Mouse (Mus musculus): ENCODE measurements around the gene Ddo. TPM values are rescaled to one million over a fixed set of nuclear protein-coding genes. Genes with fewer than 3 reads are reported as not detected.
A peak's percentile ranks its signal among the peaks of the same experiment; 100 is the strongest.

Ddo gene
- polyA plus RNA-seq, 1 experiment from 2014 or later = 1.4 TPM

DNA sequence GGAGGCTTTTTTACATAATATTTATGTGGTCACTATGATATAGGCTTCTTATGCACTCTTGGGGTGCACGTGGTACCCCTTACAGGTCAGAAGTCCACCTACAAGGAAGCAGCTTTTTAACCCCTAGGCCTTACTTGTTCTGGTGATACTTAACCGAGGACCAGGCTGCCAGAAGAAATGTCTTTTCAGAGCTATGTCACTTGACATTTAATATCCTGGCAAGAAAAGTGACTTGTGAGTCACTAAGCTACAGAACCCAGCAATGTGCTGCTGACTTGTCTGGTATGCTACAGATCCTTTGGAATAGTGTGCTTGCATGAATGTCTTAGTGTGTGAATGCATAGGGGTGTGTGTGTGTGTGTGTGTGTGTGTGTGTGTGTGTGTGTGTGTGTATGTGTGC, 57.6 kb downstream of the Ddo start:
- H3K9ac ChIP-seq = no peak overlapping the region
- H3K4me3 ChIP-seq (replicated peaks) = no peak overlapping the region
- no peak for ATAC-seq (ENCODE audit: insufficient read depth, low FRiP score, low read depth)
- WGBS = 62% methylated on average over 2 of the region's 2 CpGs
- no peaks in the 10 kb centered on the region for H3K27me3 ChIP-seq (replicated peaks)
- H3K36me3 ChIP-seq = no peaks in the 10 kb centered on the region
- H3K27ac ChIP-seq = no peak overlapping the region
- no peaks in the 10 kb centered on the region for H3K9me3 ChIP-seq
- no peak overlapping the region for H3K4me2 ChIP-seq
- H3K4me1 ChIP-seq = peaks cover 8% of the 10 kb centered on the region; the same call in 1 of the 2 replicates

DNA sequence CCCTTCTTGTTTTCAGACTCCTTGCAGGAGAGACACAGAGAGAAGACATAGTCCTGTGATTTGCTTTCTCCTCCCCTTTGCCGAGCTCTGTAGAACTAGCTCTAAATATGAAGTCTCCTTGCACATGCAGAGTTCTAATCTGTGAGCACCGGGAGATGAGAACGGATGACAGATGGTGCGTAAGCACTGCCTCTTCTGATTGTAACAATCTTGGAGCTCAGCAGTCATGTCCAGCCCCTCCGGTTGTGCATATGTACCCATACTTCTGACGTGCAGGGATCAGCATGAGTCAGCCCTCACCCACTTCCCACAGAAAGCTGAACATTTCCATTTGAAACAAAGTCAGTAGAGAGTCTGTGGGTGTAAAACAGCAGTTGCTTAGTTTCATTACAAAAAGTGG, 58.5 kb downstream of the Ddo start:
- no peak for ATAC-seq (ENCODE audit: insufficient read depth, low FRiP score, low read depth)
- Histone ChIP-seq H3K9ac (no peak overlapping the region), H3K27ac (no peak overlapping the region), H3K4me3 (replicated peaks) (no peak overlapping the region), H3K27me3 (replicated peaks) (no peaks in the 10 kb centered on the region), H3K36me3 (no peaks in the 10 kb centered on the region), H3K9me3 (no peaks in the 10 kb centered on the region), H3K4me2 (no peak overlapping the region), H3K4me1 (peaks cover 5% of the 10 kb centered on the region; the same call in 1 of the 2 replicates)
- WGBS = 72% methylated on average over 6 of the region's 6 CpGs

DNA sequence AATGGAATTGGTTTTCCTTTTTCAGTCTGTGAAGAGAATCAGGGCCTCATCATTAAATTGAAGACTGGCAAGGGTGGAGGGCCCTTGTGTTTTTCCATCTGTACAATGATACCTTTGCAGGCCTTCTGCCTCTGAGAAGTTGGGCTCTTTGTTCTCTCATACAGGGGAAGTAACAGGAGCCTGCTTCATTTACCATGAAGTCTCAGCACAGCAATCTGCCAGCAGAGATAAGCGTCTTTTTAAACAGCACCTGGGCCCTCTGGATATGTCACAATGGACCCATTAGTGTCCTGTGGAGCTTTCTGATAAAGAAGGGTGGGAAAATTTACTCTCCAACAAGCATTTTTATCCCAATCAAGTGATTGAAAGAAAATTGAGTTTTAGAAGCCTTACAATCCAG, 59.1 kb downstream of the Ddo start:
- H3K27me3 ChIP-seq (replicated peaks) = no peaks in the 10 kb centered on the region
- H3K4me1 ChIP-seq = peaks cover 2% of the 10 kb centered on the region; the same call in 1 of the 2 replicates
- H3K9ac ChIP-seq = no peak overlapping the region
- H3K36me3 ChIP-seq = no peaks in the 10 kb centered on the region
- WGBS = 44% methylated on average over 1 of the region's 1 CpGs
- H3K9me3 ChIP-seq = no peaks in the 10 kb centered on the region
- H3K27ac ChIP-seq = no peak overlapping the region
- H3K4me2 ChIP-seq = no peak overlapping the region
- no peak overlapping the region for H3K4me3 ChIP-seq (replicated peaks)
- no peak for ATAC-seq (ENCODE audit: insufficient read depth, low FRiP score, low read depth)

DNA sequence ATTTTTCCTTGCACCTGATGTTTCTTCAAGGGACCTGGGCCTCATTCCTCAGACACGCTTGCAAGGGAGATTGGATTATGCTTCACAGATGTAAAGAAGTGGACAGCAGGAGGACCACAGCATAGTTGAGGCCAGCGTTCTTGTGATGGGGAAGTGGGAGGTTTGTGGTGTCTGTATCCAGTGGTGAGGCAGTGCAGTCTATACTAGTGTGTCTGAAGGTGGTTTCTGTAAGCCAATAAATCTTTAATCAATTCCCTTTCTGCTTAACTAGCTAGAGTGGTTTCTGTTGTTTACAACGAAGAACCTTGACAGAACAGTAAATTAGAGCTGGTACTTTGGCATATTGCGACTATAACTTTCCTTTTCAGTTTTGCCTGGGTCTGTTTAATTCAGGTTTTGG, 68.8 kb downstream of the Ddo start:
- H3K27ac ChIP-seq = no peak overlapping the region
- no peak overlapping the region for H3K4me2 ChIP-seq
- no peaks in the 10 kb centered on the region for H3K4me1 ChIP-seq
- no peak overlapping the region for H3K9ac ChIP-seq
- WGBS = 57% methylated on average over 4 of the region's 4 CpGs
- no peak overlapping the region for H3K4me3 ChIP-seq (replicated peaks)
- no peaks in the 10 kb centered on the region for H3K9me3 ChIP-seq
- H3K36me3 ChIP-seq = no peaks in the 10 kb centered on the region
- no peak for ATAC-seq (ENCODE audit: insufficient read depth, low FRiP score, low read depth)
- no peaks in the 10 kb centered on the region for H3K27me3 ChIP-seq (replicated peaks)

DNA sequence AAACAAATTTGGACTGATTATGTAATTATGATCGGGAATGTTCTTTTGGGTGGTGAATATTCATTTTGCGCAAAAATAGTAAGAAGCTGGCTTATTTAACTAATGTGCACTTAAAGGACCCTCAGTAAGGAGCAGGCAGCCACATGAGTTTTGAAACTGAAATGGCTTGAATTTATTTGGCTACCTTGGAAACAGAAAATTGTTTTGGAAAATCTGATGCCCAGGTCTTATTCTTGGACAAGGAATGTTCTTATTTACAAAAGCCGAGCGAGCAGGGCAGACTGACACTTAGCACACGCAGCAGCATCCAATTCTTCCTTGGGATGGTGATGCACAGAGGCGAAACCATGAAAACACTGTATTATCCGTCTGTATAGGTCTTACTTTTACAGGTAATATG, 81.3 kb downstream of the Ddo start:
- Histone ChIP-seq H3K4me2 (no peak overlapping the region), H3K36me3 (no peaks in the 10 kb centered on the region), H3K9me3 (no peaks in the 10 kb centered on the region), H3K9ac (no peak overlapping the region), H3K4me3 (replicated peaks) (no peak overlapping the region), H3K27ac (no peak overlapping the region), H3K27me3 (replicated peaks) (no peaks in the 10 kb centered on the region), H3K4me1 (peaks cover 5% of the 10 kb centered on the region)
- WGBS = 62% methylated on average over 7 of the region's 7 CpGs
- ATAC-seq (ENCODE audit: insufficient read depth, low FRiP score, low read depth) = no peak

DNA sequence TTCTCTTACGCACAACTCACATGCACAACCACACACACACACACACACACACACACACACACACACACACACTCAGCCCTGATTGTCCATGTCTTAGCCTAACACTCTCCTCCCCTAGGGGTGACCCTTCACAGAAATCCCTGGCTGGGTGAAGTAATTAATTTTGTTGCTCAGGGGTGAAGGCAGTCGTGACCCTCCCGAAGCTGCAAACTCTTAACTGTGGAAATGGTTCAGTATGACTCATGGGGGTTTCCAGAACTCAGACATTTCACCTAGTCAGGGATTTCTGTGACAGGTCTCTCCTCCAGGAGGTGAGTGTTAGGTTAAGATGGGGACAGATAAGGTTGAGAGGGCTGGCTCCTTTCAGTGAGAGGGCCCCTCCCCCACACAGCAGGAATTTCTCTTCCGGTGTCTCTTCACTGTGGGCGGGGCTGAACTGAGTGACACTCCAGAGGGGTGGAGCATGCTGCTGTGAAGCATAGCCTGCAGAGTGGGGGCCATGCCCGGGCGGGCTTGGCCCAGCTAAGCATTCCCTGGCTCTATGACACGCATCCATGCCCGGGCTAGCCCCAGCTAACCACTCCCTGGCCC, 83.3 kb downstream of the Ddo start:
- H3K4me3 ChIP-seq (replicated peaks) = no peak overlapping the region
- H3K27ac ChIP-seq = no peak overlapping the region
- H3K36me3 ChIP-seq = no peaks in the 10 kb centered on the region
- no peak overlapping the region for H3K9ac ChIP-seq
- 26% methylated on average over 9 of the region's 9 CpGs for WGBS
- ATAC-seq (ENCODE audit: insufficient read depth, low FRiP score, low read depth) = 0 out of 2 replicates have a peak, but pooled peaks have one; percentile 43
- no peaks in the 10 kb centered on the region for H3K9me3 ChIP-seq
- no peaks in the 10 kb centered on the region for H3K27me3 ChIP-seq (replicated peaks)
- no peak overlapping the region for H3K4me2 ChIP-seq
- H3K4me1 ChIP-seq = peaks cover 5% of the 10 kb centered on the region

DNA sequence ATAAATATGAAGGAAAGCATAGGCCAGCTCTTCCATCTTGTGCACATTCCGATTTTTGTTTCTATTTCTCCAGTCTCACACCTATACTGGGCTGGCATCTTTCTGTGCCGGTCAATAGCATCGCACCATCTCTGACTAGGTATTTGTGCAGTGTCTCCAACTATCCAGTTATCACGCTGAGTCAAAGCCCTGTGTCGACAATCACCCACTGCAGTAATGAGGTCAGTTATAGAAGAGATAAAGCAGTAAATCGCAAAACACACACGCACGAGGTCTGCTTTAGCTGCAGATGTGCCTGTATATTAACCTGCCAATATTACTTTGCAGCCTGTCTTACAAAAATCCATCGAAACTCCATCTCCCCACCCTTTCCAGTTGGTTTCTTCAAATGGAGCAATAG, 84.0 kb downstream of the Ddo start:
- Histone ChIP-seq H3K27me3 (replicated peaks) (no peaks in the 10 kb centered on the region), H3K9me3 (no peaks in the 10 kb centered on the region), H3K9ac (no peak overlapping the region), H3K27ac (no peak overlapping the region), H3K4me1 (peaks cover 5% of the 10 kb centered on the region), H3K4me3 (replicated peaks) (no peak overlapping the region), H3K36me3 (no peaks in the 10 kb centered on the region), H3K4me2 (no peak overlapping the region)
- ATAC-seq (ENCODE audit: insufficient read depth, low FRiP score, low read depth) = no peak
- 77% methylated on average over 9 of the region's 9 CpGs for WGBS

DNA sequence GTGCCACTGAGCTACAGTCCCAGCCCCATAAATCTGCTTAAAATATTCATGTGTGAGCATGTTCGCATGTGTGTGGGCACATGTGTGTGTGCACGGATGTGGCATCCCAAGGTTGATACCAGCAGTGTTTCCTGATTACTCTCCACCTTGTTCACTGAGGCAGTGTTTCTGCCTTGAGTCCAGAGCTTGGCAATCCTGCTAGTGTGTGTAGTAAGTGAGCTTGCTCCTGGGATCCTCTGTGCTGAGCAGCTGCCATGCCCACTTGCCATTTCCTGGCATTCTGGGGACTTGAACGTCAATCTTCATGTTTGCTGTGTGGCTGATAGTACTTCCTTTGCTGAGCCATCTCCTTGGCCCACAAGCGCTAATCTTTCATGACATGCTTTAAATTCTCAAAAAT, 85.3 kb downstream of the Ddo start:
- Histone ChIP-seq H3K4me1 (peaks cover 5% of the 10 kb centered on the region), H3K36me3 (no peaks in the 10 kb centered on the region), H3K27me3 (replicated peaks) (no peaks in the 10 kb centered on the region), H3K9me3 (no peaks in the 10 kb centered on the region), H3K27ac (no peak overlapping the region), H3K9ac (no peak overlapping the region), H3K4me2 (no peak overlapping the region), H3K4me3 (replicated peaks) (no peak overlapping the region)
- WGBS = 88% methylated on average over 4 of the region's 4 CpGs
- no peak for ATAC-seq (ENCODE audit: insufficient read depth, low FRiP score, low read depth)

DNA sequence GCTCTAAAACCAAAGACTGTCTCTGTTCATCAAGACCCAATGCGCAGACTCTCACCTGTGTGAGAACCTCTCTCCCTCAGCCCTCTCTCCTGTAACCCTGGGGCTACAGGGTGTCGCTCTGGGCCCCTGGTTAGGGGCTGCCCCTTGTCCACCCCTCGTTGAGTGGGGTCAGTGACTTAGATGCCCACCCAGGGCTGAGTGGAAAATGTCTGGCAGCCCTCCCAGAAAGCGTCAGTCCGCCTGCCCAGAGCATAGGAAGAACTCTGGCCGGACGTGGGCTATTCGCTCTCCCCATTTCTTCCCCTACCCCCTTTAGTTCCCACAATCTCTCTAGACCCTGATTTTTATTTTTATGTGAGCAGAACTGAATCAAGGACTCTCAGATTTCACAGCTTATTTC, 86.5 kb downstream of the Ddo start:
- Histone ChIP-seq H3K4me3 (replicated peaks) (no peak overlapping the region), H3K4me1 (peaks cover 5% of the 10 kb centered on the region), H3K9me3 (no peaks in the 10 kb centered on the region), H3K36me3 (no peaks in the 10 kb centered on the region), H3K27me3 (replicated peaks) (no peaks in the 10 kb centered on the region), H3K27ac (no peak overlapping the region), H3K9ac (no peak overlapping the region), H3K4me2 (no peak overlapping the region)
- WGBS = 55% methylated on average over 8 of the region's 8 CpGs
- ATAC-seq (ENCODE audit: insufficient read depth, low FRiP score, low read depth) = no peak

DNA sequence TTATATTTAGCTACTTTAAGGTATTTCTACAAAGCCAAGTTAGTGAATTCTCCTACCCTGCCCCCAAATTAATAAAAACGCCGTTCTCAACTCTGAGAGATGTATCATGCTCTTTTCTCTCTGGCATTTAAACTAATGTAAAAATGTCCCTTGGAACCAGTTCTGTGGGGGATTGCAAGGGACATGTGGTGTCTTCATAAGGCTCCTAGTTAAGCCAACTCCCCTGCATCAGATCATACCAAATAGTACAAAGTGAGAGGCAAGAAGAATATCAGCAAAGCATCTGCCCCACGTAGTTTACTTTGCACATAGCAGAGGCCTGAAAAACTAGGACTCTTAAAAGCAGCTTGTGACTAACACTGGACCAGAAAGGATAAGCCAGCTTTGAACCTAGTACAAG, 86.9 kb downstream of the Ddo start:
- H3K9ac ChIP-seq = no peak overlapping the region
- WGBS = 63% methylated on average over 3 of the region's 3 CpGs
- no peaks in the 10 kb centered on the region for H3K27me3 ChIP-seq (replicated peaks)
- H3K36me3 ChIP-seq = no peaks in the 10 kb centered on the region
- H3K4me2 ChIP-seq = no peak overlapping the region
- H3K9me3 ChIP-seq = no peaks in the 10 kb centered on the region
- H3K4me3 ChIP-seq (replicated peaks) = no peak overlapping the region
- peaks cover 5% of the 10 kb centered on the region for H3K4me1 ChIP-seq
- no peak for ATAC-seq (ENCODE audit: insufficient read depth, low FRiP score, low read depth)
- H3K27ac ChIP-seq = no peak overlapping the region

DNA sequence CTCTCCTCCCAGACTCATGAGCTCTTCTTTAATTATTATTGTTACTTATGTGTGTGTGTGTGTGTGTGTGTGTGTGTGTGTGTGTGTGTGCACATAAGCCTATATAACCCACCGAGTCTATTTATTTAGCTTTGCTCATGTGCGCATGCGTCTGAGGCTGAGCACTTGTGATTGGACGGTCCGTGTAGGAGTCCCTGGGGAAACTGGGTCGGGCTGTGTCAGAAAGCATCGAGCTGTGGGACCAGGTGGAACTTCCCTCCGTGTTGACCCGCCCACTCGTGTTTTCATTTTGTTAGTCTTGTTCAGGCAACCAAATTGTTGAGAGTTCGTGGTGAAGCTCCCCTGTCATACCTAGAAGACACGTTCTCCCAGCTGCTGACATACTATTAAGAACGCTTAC, 88.6 kb downstream of the Ddo start:
- Histone ChIP-seq H3K27ac (no peak overlapping the region), H3K9me3 (no peaks in the 10 kb centered on the region), H3K4me1 (peaks cover under 1% of the 10 kb centered on the region; the same call in 1 of the 2 replicates), H3K4me2 (no peak overlapping the region), H3K36me3 (no peaks in the 10 kb centered on the region), H3K27me3 (replicated peaks) (no peaks in the 10 kb centered on the region), H3K4me3 (replicated peaks) (no peak overlapping the region), H3K9ac (no peak overlapping the region)
- no peak for ATAC-seq (ENCODE audit: insufficient read depth, low FRiP score, low read depth)
- WGBS = 86% methylated on average over 13 of the region's 13 CpGs

DNA sequence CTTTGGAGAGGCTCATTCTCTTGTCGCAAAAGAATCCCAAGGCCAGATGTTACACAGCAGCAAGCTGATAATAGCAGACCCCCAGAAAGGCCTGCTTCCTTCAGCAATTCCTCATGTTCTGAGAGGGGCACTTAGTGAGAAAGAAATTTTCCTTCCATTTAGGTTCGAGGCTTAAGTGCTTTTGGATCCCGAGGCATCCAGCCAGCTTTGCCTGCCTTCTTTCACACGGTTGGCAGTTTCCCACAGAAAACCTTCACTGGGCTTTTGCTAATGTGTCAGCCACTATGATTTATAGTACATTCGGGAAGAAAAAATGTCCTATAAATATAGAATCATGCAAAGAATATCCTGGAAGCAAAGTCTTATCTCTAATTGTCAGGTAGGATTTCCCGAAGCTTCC, 89.3 kb downstream of the Ddo start:
- H3K4me1 ChIP-seq = no peaks in the 10 kb centered on the region
- no peaks in the 10 kb centered on the region for H3K27me3 ChIP-seq (replicated peaks)
- no peak; the same call in 1 of the 2 replicates for ATAC-seq (ENCODE audit: insufficient read depth, low FRiP score, low read depth)
- 34% methylated on average over 6 of the region's 6 CpGs for WGBS
- H3K9me3 ChIP-seq = no peaks in the 10 kb centered on the region
- H3K36me3 ChIP-seq = no peaks in the 10 kb centered on the region
- H3K4me2 ChIP-seq = no peak overlapping the region
- no peak overlapping the region for H3K4me3 ChIP-seq (replicated peaks)
- H3K27ac ChIP-seq = no peak overlapping the region
- H3K9ac ChIP-seq = no peak overlapping the region

DNA sequence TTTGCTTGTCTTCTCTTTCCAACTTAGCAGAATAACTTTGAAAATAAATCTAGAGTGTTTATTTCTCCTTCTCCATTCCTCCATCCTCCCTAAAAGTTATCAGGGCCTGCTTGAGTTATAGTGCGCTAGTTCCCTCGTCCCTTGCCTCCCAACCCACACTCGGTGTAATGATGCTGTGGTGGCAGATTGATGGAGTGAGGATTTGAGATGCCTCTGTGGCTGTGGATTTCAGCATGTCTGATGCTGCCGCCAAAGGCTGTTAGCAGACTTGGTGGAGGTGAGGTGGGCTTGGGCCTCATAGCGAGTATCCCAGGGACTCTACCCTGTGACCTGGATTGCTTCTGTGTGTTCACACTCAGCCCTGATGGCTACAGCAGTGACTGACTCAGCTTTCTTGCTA, 91.1 kb downstream of the Ddo start:
- ATAC-seq (ENCODE audit: insufficient read depth, low FRiP score, low read depth) = no peak
- H3K27me3 ChIP-seq (replicated peaks) = no peaks in the 10 kb centered on the region
- H3K9ac ChIP-seq = no peak overlapping the region
- H3K27ac ChIP-seq = no peak overlapping the region
- no peaks in the 10 kb centered on the region for H3K9me3 ChIP-seq
- 58% methylated on average over 5 of the region's 5 CpGs for WGBS
- H3K36me3 ChIP-seq = no peaks in the 10 kb centered on the region
- H3K4me2 ChIP-seq = no peak overlapping the region
- H3K4me1 ChIP-seq = no peaks in the 10 kb centered on the region; the same call in 1 of the 2 replicates
- H3K4me3 ChIP-seq (replicated peaks) = no peak overlapping the region

Data from stomach, embryonic 15.5 days (tissue).